Mouse (Mus musculus) forebrain, embryonic 13.5 days (tissue): ENCODE results near the gene Vwa3b. TPM values are rescaled to one million over a fixed set of nuclear protein-coding genes. Genes with fewer than 3 reads are reported as not detected.

ENCODE experiments used
- ATAC-seq: fragments of 200-750 bp; cut with Nextera tagmentation; 2 replicates; pipeline ENCODE4 v1.8.0; 2017
- H3K27ac ChIP-seq: fragments of 300-500 bp; sonication (generic); 2 replicates; pipeline ENCODE4 v1.5.1; 2015; ENCODE audit warnings: inconsistent platforms, mild to moderate bottlenecking, moderate library complexity
- H3K27me3 ChIP-seq: fragments of 300-500 bp; sonication (generic); 2 replicates; pipeline ENCODE4 v1.6.1; 2015; ENCODE audit warnings: mild to moderate bottlenecking, inconsistent platforms
- H3K36me3 ChIP-seq: fragments of 300-500 bp; sonication (generic); 2 replicates; pipeline ENCODE4 v1.6.1; 2015; ENCODE audit warnings: mild to moderate bottlenecking, inconsistent platforms; ENCODE audit not compliant: poor library complexity, severe bottlenecking
- H3K4me1 ChIP-seq: fragments of 300-500 bp; sonication (generic); 2 replicates; pipeline ENCODE4 v1.6.1; 2015; ENCODE audit warnings: inconsistent platforms
- H3K4me2 ChIP-seq: fragments of 300-500 bp; sonication (generic); 2 replicates; pipeline ENCODE4 v1.6.1; 2015; ENCODE audit warnings: inconsistent platforms, mild to moderate bottlenecking, moderate library complexity
- H3K4me3 ChIP-seq: fragments of 300-500 bp; sonication (generic); 2 replicates; pipeline ENCODE4 v1.5.1; 2015; ENCODE audit warnings: mild to moderate bottlenecking, inconsistent platforms
- H3K9ac ChIP-seq: fragments of 300-500 bp; sonication (generic); 2 replicates; pipeline ENCODE4 v1.6.1; 2015; ENCODE audit warnings: mild to moderate bottlenecking, inconsistent platforms
- H3K9me3 ChIP-seq: fragments of 300-500 bp; sonication (generic); replicated peaks from 2 replicates; pipeline ENCODE4 v1.6.1; 2016; ENCODE audit warnings: inconsistent platforms
- WGBS: fragments of 180-500 bp; shearing (Covaris S2); methylation state at CpG from one replicate; pipeline ENCODE4 v1.1.7; 2015; 5-methylcytosine and 5-hydroxymethylcytosine counted together
- polyA plus RNA-seq: library from polyadenylated mRNA; unstranded; fragments of >200 nt; fragmentation: Nextera tagmentation; extraction: Ambion mirVana; gene quantifications from 2 replicates; pipeline ENCODE4 v1.2.1, GENCODE M21; 2015

The Vwa3b gene
- polyA plus RNA-seq, 1 experiment from 2014 or later = 0.88 TPM

DNA sequence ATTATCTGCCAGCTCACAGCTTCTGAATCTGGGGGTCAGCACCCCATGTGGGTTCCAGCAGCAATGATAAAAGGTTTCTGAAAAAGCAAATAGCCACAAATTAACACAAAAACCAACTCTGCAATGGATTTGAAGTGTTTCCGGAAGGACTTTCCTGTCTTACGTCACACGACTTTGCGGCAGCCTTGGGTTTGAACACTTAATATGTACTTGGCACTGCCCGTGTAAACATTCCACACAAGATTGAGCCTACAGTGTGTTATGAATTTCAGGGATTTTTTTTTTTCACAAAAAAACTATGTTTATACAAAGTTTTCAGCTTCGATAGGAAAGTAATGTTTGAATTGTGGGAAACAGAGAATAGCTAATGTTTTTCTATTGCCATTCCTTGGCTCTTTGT is 7.4 kb upstream of the Vwa3b start:
- 93% methylated on average over 6 of the region's 6 CpGs for whole genome bisulfite sequencing
- no peak overlapping the region for H3K9ac ChIP-seq
- H3K4me3 ChIP-seq = no peak overlapping the region
- H3K4me2 ChIP-seq = no peak overlapping the region
- H3K27ac ChIP-seq = no peak overlapping the region
- no peaks in the 10 kb centered on the region for H3K27me3 ChIP-seq
- H3K9me3 ChIP-seq = no peaks in the 10 kb centered on the region
- no peak for ATAC-seq
- H3K4me1 ChIP-seq = no peaks in the 10 kb centered on the region
- H3K36me3 ChIP-seq = no peaks in the 10 kb centered on the region

DNA sequence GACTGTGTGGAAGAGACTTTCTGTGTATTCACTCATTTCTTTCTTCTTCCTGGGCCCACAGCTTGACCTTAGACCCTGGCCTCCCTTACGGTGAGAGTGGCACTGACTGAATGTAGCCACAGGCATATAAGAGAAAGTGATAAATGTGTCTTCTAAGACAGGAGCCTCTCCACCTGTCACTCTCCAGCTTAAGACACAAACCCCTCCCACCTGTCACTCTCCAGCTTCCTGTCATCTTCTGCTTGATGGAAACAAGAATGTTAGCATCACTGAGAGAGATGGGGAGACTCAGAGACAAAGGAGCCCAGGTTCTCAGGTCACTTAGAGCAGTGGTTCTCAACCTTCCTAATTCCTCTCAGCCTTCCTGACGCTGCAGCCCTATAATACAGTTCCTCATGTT is 3.7 kb upstream of the Vwa3b start:
- Histone ChIP-seq H3K4me1 (no peaks in the 10 kb centered on the region), H3K9ac (no peak overlapping the region), H3K9me3 (no peaks in the 10 kb centered on the region), H3K4me3 (no peak overlapping the region), H3K27me3 (no peaks in the 10 kb centered on the region), H3K27ac (no peak overlapping the region), H3K4me2 (no peak overlapping the region), H3K36me3 (no peaks in the 10 kb centered on the region)
- 75% methylated on average over 2 of the region's 2 CpGs for WGBS
- no peak for ATAC-seq

DNA sequence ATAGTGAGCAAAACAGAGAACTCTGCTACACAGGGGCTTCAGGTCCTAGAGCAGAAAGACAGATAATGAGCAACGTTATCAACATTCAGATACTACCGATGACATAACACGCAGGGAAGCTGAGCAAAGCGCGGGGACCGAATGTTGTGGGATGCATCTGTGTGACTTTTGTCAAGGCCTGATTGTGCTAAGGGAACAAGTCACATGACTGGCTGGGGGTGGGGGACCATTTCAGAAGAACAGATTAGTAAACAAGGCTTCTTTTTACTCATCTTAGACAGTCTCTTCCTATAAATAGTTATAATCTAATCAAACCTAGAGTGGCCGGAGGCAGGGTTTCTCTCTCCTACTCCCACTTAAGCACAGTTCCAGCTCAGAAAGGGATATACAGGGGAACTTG is 1.7 kb upstream of the Vwa3b start:
- H3K36me3 ChIP-seq = no peaks in the 10 kb centered on the region
- H3K4me1 ChIP-seq = peaks cover 9% of the 10 kb centered on the region
- WGBS = 93% methylated on average over 7 of the region's 7 CpGs
- H3K4me3 ChIP-seq = no peak overlapping the region
- H3K27ac ChIP-seq = no peak overlapping the region
- no peaks in the 10 kb centered on the region for H3K9me3 ChIP-seq
- no peak overlapping the region for H3K4me2 ChIP-seq
- H3K27me3 ChIP-seq = no peaks in the 10 kb centered on the region
- ATAC-seq = no peak
- H3K9ac ChIP-seq = no peak overlapping the region

DNA sequence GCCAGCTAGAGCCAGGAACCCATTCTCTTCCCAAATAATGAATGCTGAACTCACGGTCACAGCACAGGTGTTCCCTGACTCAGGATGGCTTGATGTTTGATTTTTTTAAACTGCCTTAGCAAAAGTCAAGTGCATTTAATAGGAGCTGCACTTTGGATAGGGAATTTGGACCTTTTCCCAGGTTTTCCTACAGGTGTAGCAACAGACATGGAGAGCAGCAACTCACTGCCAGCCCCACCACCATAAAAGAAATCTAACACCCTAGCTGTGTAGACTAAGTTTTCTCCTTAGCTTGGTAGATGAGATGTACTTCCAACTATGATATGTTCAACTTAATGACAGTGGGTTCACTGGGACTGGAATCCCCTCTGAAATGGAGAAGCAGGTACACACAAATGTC is 1.0 kb upstream of the Vwa3b start:
- H3K27me3 ChIP-seq = no peaks in the 10 kb centered on the region
- no peak for ATAC-seq
- H3K9me3 ChIP-seq = no peaks in the 10 kb centered on the region
- H3K4me3 ChIP-seq = no peak overlapping the region
- no peaks in the 10 kb centered on the region for H3K36me3 ChIP-seq
- H3K4me2 ChIP-seq = no peak overlapping the region
- no peak overlapping the region for H3K9ac ChIP-seq
- no peak overlapping the region for H3K27ac ChIP-seq
- WGBS = 90% methylated on average over 1 of the region's 1 CpGs
- H3K4me1 ChIP-seq = peaks cover 11% of the 10 kb centered on the region

DNA sequence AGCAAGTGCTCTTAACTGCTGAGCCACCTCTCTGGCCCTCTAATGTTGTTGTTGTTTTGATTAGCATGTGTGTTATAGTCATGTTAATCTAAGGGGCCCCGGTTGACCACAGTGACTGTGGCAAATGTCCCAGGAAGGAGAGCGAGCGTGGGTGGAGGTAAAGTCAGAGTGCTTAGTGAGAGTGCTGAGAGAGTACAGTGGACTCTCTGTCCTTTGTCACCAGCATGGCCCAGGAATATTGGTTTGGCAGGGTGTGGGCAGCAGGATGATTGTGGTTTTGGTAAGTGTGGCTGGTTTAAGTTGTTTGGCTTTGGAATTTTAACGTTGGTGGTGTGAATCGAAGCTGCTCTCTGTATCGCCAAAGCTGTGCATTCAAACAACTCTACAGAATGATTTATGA is 470 bp downstream of the Vwa3b start:
- no peak overlapping the region for H3K4me3 ChIP-seq
- peaks cover 11% of the 10 kb centered on the region for H3K4me1 ChIP-seq
- 89% methylated on average over 6 of the region's 6 CpGs for WGBS
- no peak overlapping the region for H3K4me2 ChIP-seq
- no peaks in the 10 kb centered on the region for H3K36me3 ChIP-seq
- no peak for ATAC-seq
- no peak overlapping the region for H3K27ac ChIP-seq
- H3K9ac ChIP-seq = no peak overlapping the region
- H3K9me3 ChIP-seq = no peaks in the 10 kb centered on the region
- no peaks in the 10 kb centered on the region for H3K27me3 ChIP-seq

DNA sequence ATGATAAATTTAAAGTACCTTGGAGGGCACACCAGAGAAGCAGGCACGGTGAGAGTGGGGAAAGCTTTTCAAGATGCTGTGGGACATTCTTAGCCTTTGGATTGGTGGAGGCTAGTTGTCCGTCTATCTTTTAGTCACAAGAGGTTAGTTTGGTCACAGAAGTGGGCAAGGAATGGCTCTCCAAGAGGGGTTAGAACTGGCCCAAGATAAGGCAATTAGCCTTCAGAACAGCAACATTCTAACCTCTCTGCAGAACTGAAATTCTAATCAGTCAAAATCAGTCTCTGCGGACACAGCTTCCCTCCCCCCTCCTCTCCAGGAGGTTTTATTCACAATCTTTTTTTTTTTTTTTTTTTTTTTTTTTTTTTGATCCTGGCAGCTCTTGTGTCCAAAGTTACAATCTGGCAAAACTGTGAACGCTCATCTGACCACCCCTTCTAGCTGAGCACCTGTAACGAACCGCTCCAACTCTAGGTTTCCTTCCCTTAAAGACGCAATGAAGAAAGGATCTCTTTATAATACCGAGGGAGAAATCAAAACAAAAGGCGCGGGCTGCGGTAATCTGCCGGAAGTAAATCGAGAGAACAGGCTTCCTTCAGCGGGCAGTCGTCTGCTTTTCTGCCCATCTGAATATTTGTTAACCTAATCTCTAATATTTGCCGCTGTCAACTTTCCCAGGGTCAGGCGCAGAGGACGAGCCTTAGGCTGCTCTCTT is 2.2 kb downstream of the Vwa3b start:
- H3K4me1 ChIP-seq = peaks cover 11% of the 10 kb centered on the region
- H3K9me3 ChIP-seq = no peaks in the 10 kb centered on the region
- H3K36me3 ChIP-seq = no peaks in the 10 kb centered on the region
- H3K27ac ChIP-seq = no peak overlapping the region; the same call in 1 of the 2 replicates
- ATAC-seq = peak; percentile 61
- peak overlapping the region; percentile 68 for H3K9ac ChIP-seq
- no peaks in the 10 kb centered on the region for H3K27me3 ChIP-seq
- H3K4me3 ChIP-seq = peak overlapping the region; percentile 59
- peak overlapping the region; percentile 78 for H3K4me2 ChIP-seq
- 5% methylated on average over 18 of the region's 18 CpGs for WGBS

DNA sequence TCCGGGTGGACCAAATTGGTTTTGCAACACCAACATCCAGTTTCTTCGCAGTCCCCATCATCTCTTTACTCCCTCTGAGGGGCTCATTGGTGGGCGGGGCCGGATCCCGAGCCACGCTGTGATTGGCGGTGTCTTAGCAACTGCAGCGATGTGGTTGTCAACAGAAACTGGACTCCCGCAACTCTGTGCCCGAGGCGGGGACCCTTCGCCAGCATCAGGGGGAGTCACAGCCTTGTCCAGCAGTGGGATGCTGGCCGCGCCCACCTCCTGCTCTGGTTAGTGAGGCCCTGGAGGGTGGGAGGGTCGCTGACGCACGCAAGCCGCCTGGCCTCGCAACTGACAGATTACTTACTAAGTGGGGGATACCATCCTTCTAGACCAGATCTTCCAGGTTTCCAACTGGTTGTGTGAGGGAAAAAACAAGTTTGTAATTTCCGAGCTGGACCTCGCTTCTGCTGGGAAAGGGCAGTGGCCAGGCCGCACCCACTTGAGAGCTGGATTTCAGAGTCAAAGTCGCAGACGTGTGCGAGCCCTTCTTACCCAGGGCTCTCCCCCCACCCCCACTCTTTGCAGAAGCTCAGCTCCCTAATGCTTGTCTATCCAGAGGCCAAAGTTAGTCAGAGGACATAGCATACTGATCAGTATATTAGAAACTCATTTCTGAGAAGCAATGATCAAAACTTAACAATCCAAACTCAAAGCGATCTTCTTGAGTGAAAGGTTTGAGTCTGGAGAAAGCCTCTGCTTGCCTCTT is 2.9 kb downstream of the Vwa3b start:
- no peaks in the 10 kb centered on the region for H3K36me3 ChIP-seq
- H3K9me3 ChIP-seq = no peaks in the 10 kb centered on the region
- peak overlapping the region; percentile 59 for H3K4me3 ChIP-seq
- no peaks in the 10 kb centered on the region for H3K27me3 ChIP-seq
- H3K27ac ChIP-seq = no peak overlapping the region; the same call in 1 of the 2 replicates
- H3K4me2 ChIP-seq = peak overlapping the region; percentile 78
- peak; percentile 98 for ATAC-seq
- peaks cover 11% of the 10 kb centered on the region for H3K4me1 ChIP-seq
- H3K9ac ChIP-seq = peak overlapping the region; percentile 68
- 3% methylated on average over 26 of the region's 26 CpGs for WGBS

DNA sequence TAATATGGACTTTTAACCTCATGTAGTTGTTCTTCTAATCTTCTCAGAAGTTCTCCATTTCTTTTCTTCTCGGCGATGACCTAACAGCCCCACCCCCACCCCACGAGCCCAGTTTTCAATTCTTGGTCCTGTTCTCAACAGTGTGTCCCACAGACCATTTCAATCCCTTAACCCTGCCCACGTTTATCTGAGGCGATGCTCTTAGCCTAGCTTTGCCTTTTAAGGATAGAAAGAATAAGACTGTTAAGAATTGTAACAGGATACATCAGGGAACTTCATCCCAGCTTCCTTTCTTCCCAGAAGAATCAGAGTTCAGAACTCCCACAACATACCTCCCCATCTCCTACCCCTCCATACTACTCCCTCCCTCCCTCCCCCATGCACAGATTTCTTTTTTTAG is 3.5 kb downstream of the Vwa3b start:
- Histone ChIP-seq H3K4me2 (peak overlapping the region; percentile 78), H3K9ac (no peak overlapping the region), H3K27me3 (no peaks in the 10 kb centered on the region), H3K4me1 (peaks cover 11% of the 10 kb centered on the region), H3K27ac (no peak overlapping the region), H3K9me3 (no peaks in the 10 kb centered on the region), H3K36me3 (no peaks in the 10 kb centered on the region), H3K4me3 (peak overlapping the region; percentile 59; the same call in 1 of the 2 replicates)
- WGBS = 40% methylated on average over 5 of the region's 5 CpGs
- ATAC-seq = no peak

DNA sequence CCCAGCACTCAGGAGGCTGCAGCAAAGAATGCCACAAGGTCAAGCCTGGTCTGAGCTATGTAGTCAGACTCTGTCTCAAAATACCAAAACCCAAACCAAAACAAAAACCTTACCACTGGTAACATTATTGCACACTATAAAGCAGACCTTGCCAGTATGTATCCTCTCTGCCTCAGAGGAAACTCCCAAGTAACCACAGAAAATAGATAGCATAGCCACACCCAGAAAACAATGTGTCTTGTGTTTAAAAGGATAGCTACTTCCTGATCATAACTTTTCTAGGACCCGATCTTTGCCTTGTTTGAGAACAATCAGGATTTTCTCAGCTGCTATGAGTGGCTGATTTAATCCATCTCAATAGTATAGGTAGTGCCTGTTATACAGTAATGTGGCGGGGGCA is 4.3 kb downstream of the Vwa3b start:
- H3K4me1 ChIP-seq = peaks cover 11% of the 10 kb centered on the region
- no peak overlapping the region for H3K27ac ChIP-seq
- 80% methylated on average over 2 of the region's 2 CpGs for WGBS
- no peak overlapping the region for H3K9ac ChIP-seq
- no peak for ATAC-seq
- no peaks in the 10 kb centered on the region for H3K36me3 ChIP-seq
- no peaks in the 10 kb centered on the region for H3K27me3 ChIP-seq
- H3K4me2 ChIP-seq = no peak overlapping the region
- no peak overlapping the region for H3K4me3 ChIP-seq
- no peaks in the 10 kb centered on the region for H3K9me3 ChIP-seq

DNA sequence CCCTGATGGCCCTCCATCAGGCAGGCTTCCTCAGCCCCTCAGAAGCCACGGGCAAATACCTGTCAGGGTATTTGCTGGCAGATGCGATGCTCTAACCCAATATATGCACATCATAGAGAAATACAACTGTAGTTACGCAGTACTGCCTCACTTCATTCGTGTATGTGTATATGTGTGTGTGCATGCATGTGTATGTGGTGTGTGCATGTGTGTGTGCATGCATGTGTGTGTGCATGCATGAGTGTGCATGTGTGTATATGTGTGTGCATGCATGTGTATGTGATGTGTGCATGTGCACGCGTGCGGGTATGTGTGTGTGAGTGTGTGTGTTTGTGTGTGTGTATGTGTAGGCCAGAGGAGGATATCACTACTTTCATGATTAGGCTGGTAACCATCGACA is 9.5 kb downstream of the Vwa3b start:
- no peaks in the 10 kb centered on the region for H3K27me3 ChIP-seq
- no peaks in the 10 kb centered on the region for H3K9me3 ChIP-seq
- no peaks in the 10 kb centered on the region for H3K4me1 ChIP-seq
- no peaks in the 10 kb centered on the region for H3K36me3 ChIP-seq
- H3K27ac ChIP-seq = no peak overlapping the region
- H3K4me3 ChIP-seq = no peak overlapping the region
- H3K9ac ChIP-seq = no peak overlapping the region
- ATAC-seq = no peak
- 91% methylated on average over 8 of the region's 8 CpGs for WGBS
- H3K4me2 ChIP-seq = no peak overlapping the region

DNA sequence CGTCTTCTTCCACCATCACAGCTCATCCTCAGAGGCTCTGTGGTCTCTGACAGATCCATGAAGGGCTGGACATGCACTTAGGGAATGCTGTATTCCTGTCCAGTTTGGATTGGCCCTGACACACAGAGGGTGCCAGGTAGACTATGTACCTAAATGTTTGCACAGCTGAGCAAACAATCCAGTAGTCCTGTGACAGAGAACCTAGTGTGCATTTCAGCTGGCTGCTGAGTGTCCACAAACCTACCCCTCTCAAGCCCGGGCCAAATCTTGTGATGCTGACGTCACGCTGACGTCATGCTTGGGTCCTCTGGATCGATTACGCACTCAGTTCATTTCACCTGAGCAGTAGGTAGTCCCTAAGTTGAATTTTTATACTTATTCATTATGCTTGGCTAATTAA is 14.7 kb downstream of the Vwa3b start:
- H3K9ac ChIP-seq = no peak overlapping the region
- H3K27me3 ChIP-seq = no peaks in the 10 kb centered on the region
- H3K4me3 ChIP-seq = no peak overlapping the region
- no peak for ATAC-seq
- no peak overlapping the region for H3K4me2 ChIP-seq
- H3K36me3 ChIP-seq = no peaks in the 10 kb centered on the region
- WGBS = 91% methylated on average over 7 of the region's 7 CpGs
- H3K27ac ChIP-seq = no peak overlapping the region
- H3K9me3 ChIP-seq = no peaks in the 10 kb centered on the region
- no peaks in the 10 kb centered on the region for H3K4me1 ChIP-seq

DNA sequence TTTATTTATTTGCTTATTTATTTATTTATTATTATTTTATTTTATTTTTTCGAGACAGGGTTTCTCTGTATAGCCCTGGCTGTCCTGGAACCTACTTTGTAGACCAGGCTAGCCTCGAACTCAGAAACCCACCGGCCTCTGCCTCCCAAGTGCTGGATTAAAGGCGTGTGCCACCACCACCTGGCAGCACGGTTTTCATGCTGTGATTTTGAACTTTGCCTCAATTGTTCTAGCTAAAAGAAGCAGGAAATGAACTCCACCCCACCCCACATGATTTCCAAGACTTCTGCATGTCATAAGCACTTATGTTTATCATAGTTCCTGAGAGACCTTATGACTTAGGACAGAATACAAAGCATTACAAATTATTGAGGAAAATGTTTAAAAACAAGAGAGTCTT is 15.5 kb downstream of the Vwa3b start:
- Histone ChIP-seq H3K4me3 (no peak overlapping the region), H3K27me3 (no peaks in the 10 kb centered on the region), H3K36me3 (no peaks in the 10 kb centered on the region), H3K4me2 (no peak overlapping the region), H3K4me1 (no peaks in the 10 kb centered on the region), H3K27ac (no peak overlapping the region), H3K9ac (no peak overlapping the region), H3K9me3 (no peaks in the 10 kb centered on the region; the same call in 1 of the 2 replicates)
- no peak for ATAC-seq
- WGBS = 84% methylated on average over 5 of the region's 5 CpGs
